Comparison of ENCODE assay signal across 13 mouse cellular contexts in genomic region chr7:144647547-144647946, GRCm38 (mm10).
A peak's percentile ranks its signal among the peaks of the same experiment; 100 is the strongest.
DNase-seq lines count a peak whose midpoint lies in the region; ATAC-seq lines count a peak whose summit lies in the region.
"Had no signal": no experiment of that assay in that cellular context is flagged by ENCODE, and none has a peak within 500 bp of the region (broad histone marks: within the 10 kb centered on the region; RNA-seq: fewer than 3 reads in every experiment).

No protein-coding gene starts in this region.

- DNase-seq in cerebellum, adult 18-20 months = peak; percentile 24 to 33
- no peak for DNase-seq in cerebellum, adult 11 months
- DNase-seq in left cerebral cortex, postnatal 4 days = peak; percentile 65
- no peak for DNase-seq in left cerebral cortex, postnatal 10 days (ENCODE audit: extremely low spot score in 1 of 2, low spot score in 2 of 2)
- peak; percentile 7 for DNase-seq in cerebellum, adult 8-10 months
- no peak for DNase-seq in kidney, adult 18-20 months
- DNase-seq in thymus, postnatal 4 days = no peak
- DNase-seq: B cell, adult 2 months; heart, adult 18-20 months; heart, postnatal 14 days; spleen, adult 18-20 months had no signal

- ATAC-seq in granulocyte monocyte progenitor cell, adult 5-6 weeks (replicated peaks; ENCODE audit: poor library complexity, severe bottlenecking) = peak; percentile 33; the same call in 1 of the 2 replicates
- ATAC-seq: intestine, embryonic 15.5 days had no signal

- intact Hi-C loops in left cerebral cortex, postnatal 4 days (cut with DNase I) = no loop called here
- intact Hi-C loops in left cerebral cortex, postnatal 10 days (cut with DNase I) = no loop called here

Comparison
In these comparisons a context has a peak if more than half of its experiments do, and no peak if none do; other contexts are left out.
1. DNase-seq: peak in cerebellum, adult 18-20 months (2 of 2), left cerebral cortex, postnatal 4 days (single experiment) and cerebellum, adult 8-10 months (single experiment); none in cerebellum, adult 11 months (single experiment), left cerebral cortex, postnatal 10 days (0 of 2), kidney, adult 18-20 months (single experiment) and thymus, postnatal 4 days (single experiment).